Mouse (Mus musculus) limb, embryonic 11.5 days (tissue): ENCODE measurements around the gene Wnt11. TPM values are rescaled to one million over a fixed set of nuclear protein-coding genes. Genes with fewer than 3 reads are reported as not detected.

Source experiments
- ATAC-seq: fragments of 200-750 bp; cut with Nextera tagmentation; 2 replicates; pipeline ENCODE4 v1.8.0; 2017; ENCODE audit warnings: low read depth; ENCODE audit not compliant: insufficient number of reproducible peaks, low FRiP score, low TSS enrichment
- DNase-seq: peaks from one replicate; pipeline ENCODE4 v3.0.0-alpha.2; 2015; ENCODE audit warnings: low spot score
- H3K27ac ChIP-seq: fragments of 300-500 bp; sonication (generic); replicated peaks from 2 replicates; pipeline ENCODE4 v1.5.1; 2014; ENCODE audit warnings: low read depth, mild to moderate bottlenecking, low read length
- H3K27me3 ChIP-seq: fragments of 300-500 bp; sonication (generic); 2 replicates; pipeline ENCODE4 v1.6.1; 2014; ENCODE audit warnings: mild to moderate bottlenecking, low read length, mixed read lengths; ENCODE audit not compliant: control insufficient read depth, insufficient read depth
- H3K36me3 ChIP-seq: fragments of 300-500 bp; sonication (generic); 2 replicates; pipeline ENCODE4 v1.6.1; 2014; ENCODE audit warnings: mild to moderate bottlenecking, low read length, moderate library complexity, mixed read lengths; ENCODE audit not compliant: control insufficient read depth, insufficient read depth
- H3K4me1 ChIP-seq: fragments of 300-500 bp; sonication (generic); 2 replicates; pipeline ENCODE4 v1.6.1; 2014; ENCODE audit warnings: low read length, mixed read lengths; ENCODE audit not compliant: control insufficient read depth, insufficient read depth
- H3K4me2 ChIP-seq: fragments of 300-500 bp; sonication (generic); 2 replicates; pipeline ENCODE4 v1.6.1; 2014; ENCODE audit warnings: low read depth, mild to moderate bottlenecking, moderate library complexity; ENCODE audit not compliant: severe bottlenecking
- H3K4me3 ChIP-seq: fragments of 300-500 bp; sonication (generic); 2 replicates; pipeline ENCODE4 v1.5.1; 2014; ENCODE audit warnings: low read depth, low read length
- H3K9ac ChIP-seq: fragments of 300-500 bp; sonication (generic); 2 replicates; pipeline ENCODE4 v1.6.1; 2014; ENCODE audit warnings: mild to moderate bottlenecking, low read length
- H3K9me3 ChIP-seq: fragments of 300-500 bp; sonication (generic); 2 replicates; pipeline ENCODE4 v1.6.1; 2016; ENCODE audit warnings: low read length; ENCODE audit not compliant: control insufficient read depth
- WGBS: fragments of 180-500 bp; shearing (Covaris S2); extraction: QIAGEN DNeasy Blood & Tissue Kit; methylation state at CpG from one replicate; pipeline ENCODE4 v1.1.7; 2014; 5-methylcytosine and 5-hydroxymethylcytosine counted together
- polyA plus RNA-seq: library from polyadenylated mRNA; unstranded; fragments of >200 nt; fragmentation: Nextera tagmentation; extraction: Ambion mirVana; gene quantifications from 2 replicates; pipeline ENCODE4 v1.2.1, GENCODE M21; 2014

The Wnt11 gene
- 21.3 and 22.2 TPM in 2 replicates for polyA plus RNA-seq

DNA sequence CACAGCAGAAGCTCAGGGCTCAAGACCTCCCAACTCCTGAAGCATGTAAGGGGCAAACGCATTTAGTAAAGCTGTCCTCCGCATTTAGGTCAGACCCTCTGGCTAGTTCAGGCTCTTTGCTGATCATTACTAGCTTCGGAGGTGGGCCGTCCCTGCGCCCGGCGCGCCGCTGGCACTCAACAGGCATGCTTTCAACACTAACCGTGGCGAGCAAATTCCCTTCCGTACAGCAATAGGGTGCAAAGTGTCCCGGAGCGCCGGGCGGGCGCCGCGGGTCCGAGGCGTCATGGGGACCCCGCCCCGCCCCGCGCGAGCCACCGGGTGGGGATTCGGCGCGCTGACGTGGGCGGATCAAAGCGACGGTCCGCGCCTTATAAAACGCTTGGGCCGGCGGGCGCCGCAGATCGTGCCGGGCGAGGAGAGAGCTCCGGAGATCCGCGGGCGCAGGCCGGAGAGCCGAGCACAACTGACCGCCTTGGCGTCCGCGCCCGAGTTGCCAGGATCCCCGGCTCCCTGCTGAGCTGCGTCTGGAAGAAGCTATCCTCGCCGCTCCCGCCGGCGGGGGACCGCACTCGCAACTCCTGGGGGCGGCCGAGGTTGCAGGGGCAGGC lies at the start of gene Wnt11:
TSS of gene Wnt11 (plus strand) at position 402 of the 611 bp plus-strand sequence.
- Histone ChIP-seq H3K27me3 (peaks cover 60% of the 10 kb centered on the region), H3K27ac (peak within 1 kb of the TSS; percentile 6; the same call in 1 of the 2 replicates), H3K4me3 (peak within 1 kb of the TSS; percentile 53), H3K36me3 (no peaks in the 10 kb centered on the region), H3K9ac (peak within 1 kb of the TSS; percentile 44), H3K4me1 (peaks cover 27% of the 10 kb centered on the region), H3K4me2 (peak within 1 kb of the TSS; percentile 87), H3K9me3 (no peaks in the 10 kb centered on the region)
- under 1% methylated on average over 53 of the region's 66 CpGs for WGBS
- no peak for ATAC-seq
- DNase-seq: peak; percentile 68

DNA sequence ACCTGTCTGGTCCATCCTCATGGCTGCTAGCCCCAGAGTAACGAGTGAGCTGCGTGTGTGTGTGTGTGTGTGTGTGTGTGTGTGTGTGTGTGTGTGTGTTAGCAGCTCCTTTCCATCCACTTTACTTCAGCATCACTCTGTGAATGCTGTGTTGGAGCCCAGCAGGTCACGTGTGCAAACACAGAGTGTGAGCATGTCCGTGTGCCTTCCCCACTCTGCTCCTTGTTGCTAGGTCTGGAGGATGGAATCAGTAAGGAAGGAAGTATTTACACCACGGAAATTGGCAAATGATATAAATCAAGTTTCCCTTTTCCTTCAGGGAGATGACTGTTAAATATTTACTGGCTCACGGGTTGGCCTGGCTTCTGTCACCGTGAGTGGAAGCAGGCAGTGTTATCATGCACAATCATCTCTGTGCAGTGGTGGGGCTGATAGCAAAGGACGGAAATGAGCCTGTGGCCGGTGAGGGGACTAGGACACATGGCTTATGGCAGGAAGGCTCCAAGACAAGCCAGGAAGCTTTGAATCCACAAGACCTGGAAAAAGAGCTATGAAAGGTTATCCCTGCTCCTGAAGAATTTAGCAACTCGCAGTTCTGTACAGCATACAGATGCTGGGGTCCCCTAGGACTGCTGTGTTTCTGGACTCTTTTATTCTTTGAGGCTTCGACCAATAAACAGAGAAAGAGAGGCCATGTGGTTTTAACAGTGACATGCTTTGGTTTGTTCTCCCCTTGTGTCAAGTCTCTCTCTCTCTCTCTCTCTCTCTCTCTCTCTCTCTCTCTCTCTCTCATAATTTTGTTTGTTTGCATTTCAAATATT lies 47.9 kb upstream of the Wnt11 start:
- no peak overlapping the region for H3K27ac ChIP-seq
- no peaks in the 10 kb centered on the region for H3K27me3 ChIP-seq
- H3K4me1 ChIP-seq: peaks cover 22% of the 10 kb centered on the region
- H3K4me3 ChIP-seq: no peak overlapping the region
- WGBS: 47% methylated on average over 11 of the region's 11 CpGs
- H3K36me3 ChIP-seq: no peaks in the 10 kb centered on the region
- no peak overlapping the region for H3K4me2 ChIP-seq
- DNase-seq: no peak
- no peak for ATAC-seq
- no peaks in the 10 kb centered on the region for H3K9me3 ChIP-seq
- H3K9ac ChIP-seq: no peak overlapping the region

DNA sequence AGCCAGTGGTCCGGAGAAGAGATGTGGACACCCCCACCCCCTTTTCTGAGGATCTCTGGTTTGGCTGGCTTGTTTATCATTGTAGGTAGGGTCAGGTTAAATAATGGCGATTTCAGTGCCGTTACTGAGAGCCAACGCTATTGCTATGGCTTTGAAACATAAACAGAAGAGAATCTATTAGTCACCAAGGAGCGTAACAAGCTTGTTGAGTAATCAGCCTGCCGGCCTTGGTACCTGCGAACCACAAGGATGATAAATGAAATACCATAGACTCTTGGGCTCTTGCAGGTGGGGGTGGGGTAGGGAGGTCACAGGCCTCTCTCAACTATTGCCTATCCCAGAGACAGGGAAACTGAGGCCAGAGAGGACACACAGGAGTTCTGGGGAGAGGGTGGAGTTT lies 46.2 kb upstream of the Wnt11 start:
- no peak overlapping the region for H3K9ac ChIP-seq
- H3K9me3 ChIP-seq: no peaks in the 10 kb centered on the region
- H3K27me3 ChIP-seq: no peaks in the 10 kb centered on the region
- DNase-seq: no peak
- no peak overlapping the region for H3K4me3 ChIP-seq
- H3K4me2 ChIP-seq: no peak overlapping the region
- no peaks in the 10 kb centered on the region for H3K36me3 ChIP-seq
- WGBS: 69% methylated on average over 7 of the region's 7 CpGs
- H3K4me1 ChIP-seq: peaks cover 18% of the 10 kb centered on the region
- no peak for ATAC-seq
- no peak overlapping the region for H3K27ac ChIP-seq

DNA sequence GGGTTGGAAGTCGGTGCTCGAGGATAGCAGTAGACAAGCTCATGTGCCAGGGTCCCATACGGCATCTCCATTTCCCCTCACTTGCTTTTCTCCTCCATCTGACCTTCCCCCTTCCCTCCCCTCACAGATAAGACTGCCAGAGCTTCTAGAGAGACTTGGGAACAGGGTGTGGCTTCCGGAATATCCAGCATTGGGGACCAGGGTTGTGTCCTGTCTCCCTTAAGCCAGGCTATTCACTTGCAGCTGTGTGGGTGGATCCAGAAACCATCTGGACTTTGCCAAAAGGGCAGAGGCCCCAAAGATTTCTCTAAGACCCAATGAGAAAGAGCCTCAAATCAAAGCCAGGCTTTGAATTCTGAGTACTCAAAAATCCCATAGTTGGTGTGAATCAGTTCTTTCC lies 45.8 kb upstream of the Wnt11 start:
- ATAC-seq (no peak), DNase-seq (no peak)
- WGBS: 81% methylated on average over 4 of the region's 4 CpGs
- H3K36me3 ChIP-seq: no peaks in the 10 kb centered on the region
- H3K27ac ChIP-seq: no peak overlapping the region
- no peaks in the 10 kb centered on the region for H3K27me3 ChIP-seq
- H3K9me3 ChIP-seq: no peaks in the 10 kb centered on the region
- no peak overlapping the region for H3K4me2 ChIP-seq
- no peak overlapping the region for H3K9ac ChIP-seq
- peaks cover 14% of the 10 kb centered on the region for H3K4me1 ChIP-seq
- no peak overlapping the region for H3K4me3 ChIP-seq

DNA sequence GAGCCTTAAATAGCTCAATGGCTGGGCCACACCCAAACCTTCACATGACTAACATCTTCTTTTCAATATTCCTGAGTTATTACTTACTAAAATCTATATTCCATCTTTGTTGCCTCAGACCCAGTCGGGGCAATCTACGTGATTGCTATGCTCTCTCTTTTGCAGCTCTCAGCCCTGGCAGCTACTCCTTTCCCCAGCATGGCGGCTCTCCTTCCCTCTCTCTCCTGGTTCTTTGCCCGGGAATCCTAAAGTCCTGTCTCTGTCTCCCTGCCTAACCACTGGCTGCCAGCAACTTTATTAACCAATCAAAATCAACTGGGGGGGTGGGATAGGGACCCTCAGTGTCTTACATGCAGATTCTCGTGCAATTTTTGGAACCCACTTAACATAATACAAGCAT lies 43.0 kb upstream of the Wnt11 start:
- Histone ChIP-seq H3K4me2 (no peak overlapping the region), H3K9ac (no peak overlapping the region), H3K9me3 (no peaks in the 10 kb centered on the region), H3K27me3 (no peaks in the 10 kb centered on the region), H3K36me3 (no peaks in the 10 kb centered on the region), H3K4me1 (no peaks in the 10 kb centered on the region), H3K4me3 (no peak overlapping the region), H3K27ac (no peak overlapping the region)
- ATAC-seq (no peak), DNase-seq (no peak)
- WGBS: 81% methylated on average over 5 of the region's 5 CpGs

DNA sequence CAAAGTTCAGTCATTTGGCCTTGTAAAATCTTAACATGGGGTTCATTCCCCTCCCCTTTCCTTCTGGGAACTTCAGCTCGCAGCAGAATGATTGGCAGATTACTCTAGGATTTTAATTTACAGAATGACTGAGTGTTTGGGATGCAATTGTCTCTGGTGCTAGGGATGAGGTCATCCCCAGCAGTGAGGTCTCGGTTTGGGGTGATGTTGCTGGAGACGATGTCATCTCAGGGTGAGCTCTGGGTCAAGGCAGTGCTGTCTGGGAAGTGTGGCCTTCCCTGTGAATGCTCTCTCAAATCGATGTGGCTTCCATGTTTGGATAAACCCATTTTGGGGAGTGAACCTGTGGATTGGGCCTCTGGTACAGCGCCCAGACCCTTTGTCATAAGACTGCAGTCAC lies 41.1 kb upstream of the Wnt11 start:
- DNase-seq (no peak), ATAC-seq (no peak)
- Histone ChIP-seq H3K9ac (no peak overlapping the region), H3K27me3 (no peaks in the 10 kb centered on the region), H3K36me3 (no peaks in the 10 kb centered on the region), H3K9me3 (no peaks in the 10 kb centered on the region), H3K27ac (no peak overlapping the region), H3K4me1 (peaks cover 11% of the 10 kb centered on the region), H3K4me3 (no peak overlapping the region), H3K4me2 (no peak overlapping the region)
- 79% methylated on average over 5 of the region's 5 CpGs for WGBS

DNA sequence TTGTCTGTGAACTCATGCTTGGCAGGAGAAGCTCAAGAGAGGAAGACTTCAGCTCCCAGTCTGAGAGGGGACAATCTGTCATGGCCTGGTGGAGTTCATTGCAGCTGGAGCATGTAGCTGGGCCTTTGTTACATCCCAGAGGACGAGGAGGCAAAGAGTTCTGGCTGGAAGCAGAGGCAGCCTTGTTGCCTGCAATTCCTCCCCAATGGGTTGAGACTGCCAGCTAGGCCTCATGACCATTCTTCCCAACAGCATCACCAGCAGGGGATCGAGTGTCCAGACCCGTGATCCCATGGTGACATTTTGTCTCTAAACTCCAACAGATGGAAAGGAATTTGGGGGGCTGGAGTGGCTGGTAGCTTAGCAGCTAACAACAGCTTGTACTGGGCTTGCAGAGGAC lies 40.5 kb upstream of the Wnt11 start:
- 67% methylated on average over 3 of the region's 3 CpGs for WGBS
- DNase-seq (no peak), ATAC-seq (no peak)
- Histone ChIP-seq H3K27ac (no peak overlapping the region), H3K36me3 (no peaks in the 10 kb centered on the region), H3K9ac (no peak overlapping the region), H3K4me3 (no peak overlapping the region), H3K27me3 (no peaks in the 10 kb centered on the region), H3K4me2 (no peak overlapping the region), H3K9me3 (no peaks in the 10 kb centered on the region), H3K4me1 (peaks cover 11% of the 10 kb centered on the region)

DNA sequence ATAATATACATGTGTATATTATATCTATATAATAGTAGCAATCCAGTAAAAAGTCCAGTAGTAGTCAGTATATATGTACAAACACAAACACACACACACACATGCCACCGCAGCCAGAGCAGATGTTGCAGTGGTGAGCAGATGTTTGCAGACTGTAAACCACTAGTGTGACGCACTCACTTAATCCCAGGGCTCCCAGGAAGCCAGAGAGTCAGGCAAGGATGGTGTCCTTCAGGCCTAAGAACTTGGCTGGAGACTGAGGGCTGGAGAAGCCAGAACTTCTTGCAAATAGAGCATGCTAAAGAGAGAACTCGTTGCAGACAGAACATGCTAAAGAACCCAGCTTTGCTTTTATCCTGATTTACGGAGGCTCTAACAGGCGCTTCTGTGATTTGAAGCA lies 39.3 kb upstream of the Wnt11 start:
- H3K4me2 ChIP-seq: no peak overlapping the region
- WGBS: 77% methylated on average over 5 of the region's 5 CpGs
- H3K9me3 ChIP-seq: no peaks in the 10 kb centered on the region
- no peak overlapping the region for H3K4me3 ChIP-seq
- no peaks in the 10 kb centered on the region for H3K36me3 ChIP-seq
- no peak overlapping the region for H3K9ac ChIP-seq
- no peaks in the 10 kb centered on the region for H3K27me3 ChIP-seq
- ATAC-seq: no peak
- DNase-seq: no peak
- peaks cover 11% of the 10 kb centered on the region for H3K4me1 ChIP-seq
- H3K27ac ChIP-seq: no peak overlapping the region
